Mouse (Mus musculus): ENCODE results near the gene Glis3. TPM values are rescaled to one million over a fixed set of nuclear protein-coding genes. Genes with fewer than 3 reads are reported as not detected.

The Glis3 gene
- total RNA-seq (2021) = 1 to 10 TPM; 7.8 to 8.1 TPM
- long read RNA-seq, experiment 1, partial matches to known transcripts = 1 of 1 reads
- long read RNA-seq, experiment 1, other reads (novel, unspliced or antisense) = 0 of 1 reads
- long read RNA-seq, experiment 2 = 0 reads

- peak; percentile 48 to 52 for DNase-seq (ENCODE audit: low spot score in 2 of 2)
These were observed at the start of gene Glis3 for GRCm38 (mm10) chr19:28679776-28680391. Gene Glis3, minus strand, starts transcription at chr19:28680077.

DNA sequence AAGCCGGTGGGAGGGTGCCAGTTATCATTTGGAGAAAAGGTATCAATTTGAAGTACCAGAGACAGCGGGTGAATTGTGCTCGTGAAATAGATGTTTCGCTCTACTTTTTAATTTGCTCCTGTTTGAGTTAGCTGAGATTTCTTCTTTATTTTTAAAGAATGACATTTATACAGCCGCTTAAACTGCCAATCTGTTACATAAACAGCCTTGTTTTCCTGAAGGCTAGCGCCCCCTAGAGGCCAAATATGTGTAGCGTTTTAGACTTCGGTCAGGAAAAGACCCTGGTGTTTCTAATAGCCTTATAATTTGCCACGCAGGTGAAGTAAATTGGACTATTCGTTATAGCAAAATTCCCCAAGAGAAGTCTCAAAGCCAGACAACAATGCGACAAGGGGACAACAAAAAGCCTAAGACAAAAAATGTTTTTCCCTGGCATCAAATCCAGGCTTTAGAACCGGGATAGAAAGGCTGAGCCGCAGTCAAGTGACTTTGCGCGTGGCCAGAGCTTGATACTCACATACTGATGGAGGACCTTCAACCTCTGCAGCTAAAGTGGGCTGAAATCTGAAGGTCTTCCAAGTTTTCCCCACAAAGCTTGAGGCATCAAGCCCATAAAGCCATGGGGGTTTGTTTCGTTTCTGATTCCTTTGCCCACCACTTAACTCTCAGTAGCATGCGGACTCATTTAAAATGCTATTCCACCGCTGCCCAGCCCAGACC lies 46.4 kb upstream of the Glis3 start:
- peak; percentile 58 for DNase-seq (ENCODE audit: low spot score in 2 of 2)

- no peak for DNase-seq (ENCODE audit: low spot score in 2 of 2)
These were observed 44.8 kb upstream of the Glis3 start for GRCm38 (mm10) chr19:28724641-28725040.

- no peak for DNase-seq (ENCODE audit: low spot score in 2 of 2)
These were observed 42.7 kb upstream of the Glis3 start for GRCm38 (mm10) chr19:28722626-28723025.

- no peak for DNase-seq (ENCODE audit: low spot score in 2 of 2)
These were observed 42.0 kb upstream of the Glis3 start for GRCm38 (mm10) chr19:28721834-28722233.

DNA sequence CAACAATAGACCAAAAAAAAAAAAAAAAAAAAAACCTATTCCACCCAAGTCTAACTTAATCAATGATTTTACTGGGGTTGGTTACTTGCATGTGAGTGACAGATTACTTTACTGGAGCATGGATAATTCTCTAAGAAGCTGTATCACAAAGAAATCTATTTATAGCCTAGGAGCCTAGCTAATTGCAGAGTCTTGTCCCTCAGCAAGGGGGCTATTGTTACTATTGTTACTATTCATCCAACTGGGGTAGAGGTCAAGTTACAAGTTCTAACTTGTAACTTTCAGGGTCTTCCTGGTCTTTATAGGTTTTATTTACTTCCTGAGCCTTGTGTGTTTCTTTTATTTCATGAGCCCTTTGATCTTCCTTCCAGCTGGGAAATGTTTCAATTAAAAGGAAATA lies 40.1 kb upstream of the Glis3 start:
- DNase-seq (ENCODE audit: low spot score in 2 of 2) = no peak

DNA sequence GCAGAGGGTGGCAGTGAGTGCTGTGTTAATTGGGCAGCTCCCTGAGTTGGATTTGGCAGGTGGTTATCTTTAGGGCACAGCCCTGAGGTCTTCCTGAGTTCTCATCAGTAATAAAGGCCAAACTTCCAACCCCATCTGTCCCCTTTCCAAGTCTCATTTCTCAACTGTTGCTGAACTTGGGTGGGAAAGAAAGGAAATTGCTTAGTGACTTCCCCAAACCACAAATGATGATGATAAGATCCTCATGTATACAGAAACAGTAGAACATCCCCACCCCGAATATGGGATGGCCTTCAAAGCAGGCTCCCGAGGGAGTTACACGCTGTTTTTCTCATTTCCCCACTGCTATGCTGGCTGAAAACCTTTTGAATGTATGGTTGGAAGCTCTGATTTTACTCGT lies 34.8 kb upstream of the Glis3 start:
- no peak for DNase-seq (ENCODE audit: low spot score in 2 of 2)

GRCm38 (mm10) chr19:28697718-28698117 lies 17.8 kb upstream of the Glis3 start:
- peak in 1 of 2 experiments; percentile 25 for DNase-seq (ENCODE audit: low spot score in 2 of 2)

GRCm38 (mm10) chr19:28686398-28686797 lies 6.5 kb upstream of the Glis3 start:
- no peak for DNase-seq (ENCODE audit: low spot score in 2 of 2)

DNA sequence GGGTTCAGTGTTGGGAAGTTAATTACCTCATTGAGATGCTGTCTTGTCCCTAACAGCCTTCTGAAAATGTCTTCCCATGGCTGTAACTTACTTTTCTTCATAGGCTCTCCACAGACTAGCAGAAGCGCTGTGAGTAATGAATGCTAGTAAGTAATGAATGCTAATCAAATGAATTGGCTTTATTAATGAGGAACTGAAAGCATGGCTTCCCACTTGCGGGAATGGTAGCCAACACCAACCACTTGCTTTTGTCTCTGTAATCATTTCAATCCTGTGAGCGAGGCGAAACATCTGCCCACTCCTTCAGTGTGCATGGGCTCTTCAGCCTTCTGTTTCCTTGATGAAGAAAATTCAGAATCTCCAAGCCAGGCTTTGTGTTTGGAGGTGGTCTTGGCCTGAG lies 5.6 kb upstream of the Glis3 start:
- DNase-seq (ENCODE audit: low spot score in 2 of 2) = no peak

DNA sequence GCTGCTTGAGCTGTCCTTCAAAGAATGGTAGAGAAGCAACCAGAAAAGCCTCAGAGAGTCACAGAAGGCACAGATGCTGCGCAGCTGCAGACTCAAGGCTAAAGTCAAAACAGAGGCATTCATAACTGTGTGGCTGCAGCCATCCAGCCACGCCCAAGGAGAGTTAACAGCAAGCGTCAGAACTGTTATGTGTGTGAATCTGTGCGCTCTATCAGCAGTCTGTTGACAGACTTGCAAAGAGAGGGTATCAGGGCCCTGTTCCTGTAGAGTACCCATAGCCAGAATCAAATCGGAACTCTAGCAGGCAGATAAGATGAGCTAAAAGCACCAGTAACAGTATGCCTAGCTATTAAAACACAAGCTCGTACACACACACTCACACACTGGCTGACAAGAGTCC lies 4.5 kb upstream of the Glis3 start:
- DNase-seq (ENCODE audit: low spot score in 2 of 2) = no peak

DNA sequence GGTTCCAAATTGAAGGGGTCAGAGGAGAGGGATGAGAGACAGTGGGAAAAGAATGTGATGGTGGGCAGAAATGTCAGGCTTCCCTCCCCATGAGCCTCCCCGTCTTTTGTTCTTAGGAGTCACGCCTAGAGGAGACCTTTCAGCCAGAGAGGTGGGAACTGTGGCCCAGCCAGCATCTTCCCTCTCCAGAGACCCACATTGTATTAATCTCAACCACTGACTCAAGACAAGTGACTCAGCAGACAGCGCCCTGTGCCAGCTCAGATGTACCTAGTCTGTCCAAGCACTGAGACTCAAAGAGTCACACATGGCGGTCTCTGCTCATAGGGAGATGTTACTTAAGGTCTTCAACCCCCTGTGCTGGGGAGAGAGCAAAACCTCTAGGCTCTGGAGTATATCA lies 3.5 kb upstream of the Glis3 start:
- no peak for DNase-seq (ENCODE audit: low spot score in 2 of 2)

DNA sequence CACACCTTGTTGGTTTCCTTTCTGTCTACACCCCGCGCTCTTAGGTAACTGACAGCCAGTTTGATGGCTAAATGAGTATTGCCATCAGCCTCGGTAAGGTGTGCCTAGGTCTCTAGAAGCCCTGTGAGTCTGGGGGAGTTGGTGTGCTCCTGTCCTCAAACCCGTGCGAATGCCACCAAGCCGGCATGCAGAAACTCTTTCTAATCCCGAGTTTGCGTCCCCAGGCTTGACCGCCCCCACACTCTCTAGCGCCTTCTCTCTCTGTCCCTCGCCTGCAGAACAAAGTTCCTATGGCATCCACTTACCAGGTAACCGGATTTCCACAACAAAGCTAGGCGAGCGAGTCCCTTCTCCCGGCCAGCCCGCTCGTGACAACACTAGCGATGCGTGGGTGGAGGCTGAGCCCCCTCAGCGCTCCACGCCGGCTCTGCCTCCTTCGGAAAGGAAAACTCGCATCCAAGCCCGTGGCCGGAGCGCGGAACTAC lies 544 bp downstream of the Glis3 start:
- DNase-seq (ENCODE audit: low spot score in 2 of 2) = no peak

- peak in 1 of 2 experiments; percentile 25 for DNase-seq (ENCODE audit: low spot score in 2 of 2)
These were observed 1.1 kb downstream of the Glis3 start for GRCm38 (mm10) chr19:28678646-28679270.

GRCm38 (mm10) chr19:28677728-28678438 lies 2.0 kb downstream of the Glis3 start:
- DNase-seq (ENCODE audit: low spot score in 2 of 2) = peak; percentile 59 to 60

- peak in 1 of 2 experiments; percentile 29 for DNase-seq (ENCODE audit: low spot score in 2 of 2)
These were observed 2.7 kb downstream of the Glis3 start for GRCm38 (mm10) chr19:28677045-28677727.

DNA sequence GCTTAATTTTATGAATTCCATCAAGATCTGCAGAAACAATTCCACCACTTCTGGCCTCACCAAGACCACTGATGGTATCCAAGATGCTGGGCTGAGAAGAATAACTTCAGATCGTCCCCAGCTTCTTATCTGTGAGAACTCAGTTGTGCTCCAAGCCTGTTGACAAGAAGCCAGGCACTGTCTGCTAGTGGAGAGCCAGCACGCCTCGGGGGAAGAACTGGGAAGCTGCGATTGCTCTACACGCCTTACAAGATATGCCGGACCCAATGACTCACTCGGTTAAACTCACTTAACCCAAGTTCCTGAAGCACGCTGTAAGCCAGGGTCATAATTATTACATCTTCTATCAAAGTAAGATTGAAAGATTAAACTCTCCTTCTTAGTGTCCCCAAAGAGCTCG lies 16.1 kb downstream of the Glis3 start:
- no peak for DNase-seq (ENCODE audit: low spot score in 2 of 2)

GRCm38 (mm10) chr19:28663148-28663547 lies 16.7 kb downstream of the Glis3 start:
- no peak for DNase-seq (ENCODE audit: low spot score in 2 of 2)

GRCm38 (mm10) chr19:28662474-28662873 lies 17.4 kb downstream of the Glis3 start:
- DNase-seq (ENCODE audit: low spot score in 2 of 2) = no peak

- DNase-seq (ENCODE audit: low spot score in 2 of 2) = no peak
These were observed 19.0 kb downstream of the Glis3 start for GRCm38 (mm10) chr19:28660912-28661311.

All from adrenal gland, adult 18-20 months (tissue).